Mouse (Mus musculus) liver, postnatal 0 days (tissue): Measurements from ENCODE around the gene Spata20.

Experiments used
- CTCF ChIP-seq: sonication (generic); IDR thresholded peaks from 2 replicates; pipeline ENCODE4 v1.5.1; 2016; ENCODE audit warnings: antibody characterized with exemption, low read depth
- EP300 ChIP-seq: IDR thresholded peaks from 2 replicates; pipeline ENCODE4 v1.6.1; 2016; ENCODE audit warnings: antibody characterized with exemption, low read depth, mild to moderate bottlenecking

- TF ChIP-seq CTCF: no peak
- no peak for TF ChIP-seq EP300
These were observed 2.5 kb downstream of the Spata20 start for GRCm38 (mm10) chr11:94483436-94483835.
